Mouse (Mus musculus): ENCODE data around the gene Tbc1d10a.
A peak's percentile ranks its signal among the peaks of the same experiment; 100 is the strongest.

The Tbc1d10a gene

GRCm38 (mm10) chr11:4186486-4187317 lies at the start of gene Tbc1d10a:
TSS of gene Tbc1d10a (plus strand) at chr11:4186789.
- peak; percentile 97 for DNase-seq (ENCODE audit: low spot score)

- DNase-seq (ENCODE audit: low spot score) = no peak
Measured at GRCm38 (mm10) chr11:4138964-4139363, 47.6 kb upstream of the Tbc1d10a start.

- DNase-seq (ENCODE audit: low spot score) = no peak
Measured at GRCm38 (mm10) chr11:4141505-4141904, 45.1 kb upstream of the Tbc1d10a start.

DNA sequence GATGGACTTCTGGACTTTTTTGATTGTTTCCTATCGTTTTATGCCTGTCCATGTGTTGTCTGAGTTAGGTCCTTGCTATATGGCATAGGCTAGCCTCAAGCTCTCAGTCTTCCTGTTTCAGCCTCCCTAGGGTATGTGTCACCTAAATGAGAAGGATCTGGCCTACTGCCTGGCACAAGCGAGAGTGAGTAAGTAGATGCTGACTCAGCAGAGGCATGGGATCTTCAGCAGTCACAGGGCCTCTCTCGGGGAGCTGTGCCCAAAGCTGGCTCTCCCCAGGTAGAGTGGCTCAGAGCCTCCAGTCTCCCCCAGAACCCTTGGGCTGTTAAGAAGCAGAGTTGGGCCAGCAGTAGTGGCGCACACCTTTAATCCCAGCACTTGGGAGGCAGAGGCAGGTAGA lies 44.2 kb upstream of the Tbc1d10a start:
- DNase-seq (ENCODE audit: low spot score) = no peak

DNA sequence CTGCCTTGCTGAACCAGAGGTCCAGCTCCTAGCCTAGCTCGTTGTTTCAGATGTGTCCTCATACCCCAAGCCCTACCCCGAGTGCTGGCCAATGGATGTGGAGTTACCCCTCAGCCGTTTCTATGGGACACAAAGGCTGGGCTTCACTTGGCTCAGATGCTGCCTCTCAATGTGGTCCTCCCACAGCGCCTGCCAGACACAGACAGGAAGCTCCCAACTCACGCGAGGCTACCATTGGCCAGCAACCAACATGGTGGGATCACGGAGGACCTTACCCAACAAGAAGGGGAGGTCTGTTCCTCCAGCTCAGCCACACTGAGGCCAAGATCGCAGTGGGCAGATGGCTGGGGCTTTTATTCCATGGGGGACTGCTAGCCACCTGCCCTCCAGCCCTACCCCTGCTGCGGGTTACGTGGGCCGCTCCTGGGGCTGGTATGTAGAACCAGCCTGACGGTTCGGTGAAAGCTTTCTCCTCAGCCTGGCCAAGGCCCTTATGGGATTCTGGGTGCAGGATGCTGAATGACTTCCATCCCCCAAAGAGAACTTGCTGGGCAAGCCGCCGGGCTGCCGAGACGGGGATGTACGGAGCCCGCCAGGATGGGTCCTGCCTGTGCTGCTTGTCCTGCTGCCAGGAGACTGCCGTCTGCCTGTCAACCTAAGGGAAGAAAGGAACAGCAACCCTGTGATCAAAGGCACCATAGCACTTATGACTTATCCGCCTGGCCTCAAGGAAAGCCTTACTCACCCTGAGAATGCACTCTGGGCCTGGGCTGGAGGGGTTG lies 43.1 kb upstream of the Tbc1d10a start:
- DNase-seq (ENCODE audit: low spot score) = no peak

GRCm38 (mm10) chr11:4146381-4146780 lies 40.2 kb upstream of the Tbc1d10a start:
- no peak for DNase-seq (ENCODE audit: low spot score)

- no peak for DNase-seq (ENCODE audit: low spot score)
Measured at GRCm38 (mm10) chr11:4147098-4147497, 39.5 kb upstream of the Tbc1d10a start.

DNA sequence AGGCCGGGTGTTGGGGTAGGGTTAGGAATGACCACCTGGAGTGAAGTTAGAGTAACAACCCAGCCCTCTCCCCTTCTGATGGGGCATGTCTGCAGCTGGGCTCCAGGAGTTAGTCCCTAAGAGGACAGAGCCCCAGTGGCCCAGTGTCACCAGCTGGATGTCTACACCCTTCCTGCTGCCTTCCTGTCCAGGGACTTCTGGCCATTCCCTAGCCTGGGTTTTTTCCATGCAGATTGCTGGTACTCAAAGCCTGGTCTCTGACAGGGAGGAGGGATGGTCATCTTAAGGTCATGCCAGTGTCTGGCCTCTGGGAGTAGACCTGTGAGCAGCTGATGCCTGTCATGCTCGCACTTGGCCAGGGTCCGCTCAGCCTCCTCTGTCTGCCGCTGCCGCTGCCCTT lies 38.5 kb upstream of the Tbc1d10a start:
- no peak for DNase-seq (ENCODE audit: low spot score)

- DNase-seq (ENCODE audit: low spot score) = no peak
Measured at GRCm38 (mm10) chr11:4148536-4149156, 37.9 kb upstream of the Tbc1d10a start.

DNA sequence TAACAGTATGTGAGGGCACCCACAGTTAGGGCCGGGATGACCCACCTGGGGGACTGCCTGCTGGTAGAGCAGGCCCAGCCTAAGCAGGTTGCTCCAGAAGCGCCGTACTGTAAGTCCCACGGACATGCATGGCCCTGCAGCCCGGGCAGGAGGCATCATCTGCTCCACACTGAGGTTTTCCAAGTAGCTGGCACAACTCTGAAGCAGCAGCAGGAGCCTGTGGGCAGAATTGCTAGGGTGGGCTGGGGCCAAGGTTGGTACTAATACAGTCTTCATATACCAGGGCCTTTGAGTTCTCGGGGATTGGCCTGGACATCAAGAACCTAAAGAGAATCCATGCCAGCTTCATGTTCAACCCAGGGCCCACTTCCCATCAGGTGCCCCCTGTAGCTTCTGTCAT lies 36.7 kb upstream of the Tbc1d10a start:
- no peak for DNase-seq (ENCODE audit: low spot score)

- no peak for DNase-seq (ENCODE audit: low spot score)
Measured at GRCm38 (mm10) chr11:4153694-4154093, 32.9 kb upstream of the Tbc1d10a start.

DNA sequence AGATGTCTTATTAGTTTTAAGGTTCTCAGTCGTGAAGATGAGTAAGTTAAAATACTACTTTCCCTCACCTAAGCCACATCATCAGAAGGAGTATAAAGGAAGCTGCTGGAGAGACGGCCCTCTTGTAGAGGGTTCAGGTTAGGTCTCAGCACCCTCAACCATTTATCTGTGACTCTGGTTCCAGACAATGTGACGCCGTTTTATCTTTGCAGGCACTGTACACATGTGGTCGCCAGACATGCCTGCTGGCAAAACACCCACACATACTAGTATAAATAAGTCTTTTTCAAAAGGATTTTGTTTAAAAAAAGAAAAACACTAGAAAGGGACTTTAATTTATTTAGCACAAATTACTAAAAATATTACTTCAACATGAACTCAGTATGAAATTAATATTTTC lies 30.9 kb upstream of the Tbc1d10a start:
- no peak for DNase-seq (ENCODE audit: low spot score)

GRCm38 (mm10) chr11:4158676-4159075 lies 27.9 kb upstream of the Tbc1d10a start:
- DNase-seq (ENCODE audit: low spot score) = no peak

- DNase-seq (ENCODE audit: low spot score) = peak; percentile 96
Measured at GRCm38 (mm10) chr11:4159808-4160708, 26.5 kb upstream of the Tbc1d10a start, which contains the start of the genes Ccdc157 and Sf3a1. TSS of gene Ccdc157 (minus strand) at chr11:4160293. TSS of gene Sf3a1 (plus strand) at chr11:4160350.

DNA sequence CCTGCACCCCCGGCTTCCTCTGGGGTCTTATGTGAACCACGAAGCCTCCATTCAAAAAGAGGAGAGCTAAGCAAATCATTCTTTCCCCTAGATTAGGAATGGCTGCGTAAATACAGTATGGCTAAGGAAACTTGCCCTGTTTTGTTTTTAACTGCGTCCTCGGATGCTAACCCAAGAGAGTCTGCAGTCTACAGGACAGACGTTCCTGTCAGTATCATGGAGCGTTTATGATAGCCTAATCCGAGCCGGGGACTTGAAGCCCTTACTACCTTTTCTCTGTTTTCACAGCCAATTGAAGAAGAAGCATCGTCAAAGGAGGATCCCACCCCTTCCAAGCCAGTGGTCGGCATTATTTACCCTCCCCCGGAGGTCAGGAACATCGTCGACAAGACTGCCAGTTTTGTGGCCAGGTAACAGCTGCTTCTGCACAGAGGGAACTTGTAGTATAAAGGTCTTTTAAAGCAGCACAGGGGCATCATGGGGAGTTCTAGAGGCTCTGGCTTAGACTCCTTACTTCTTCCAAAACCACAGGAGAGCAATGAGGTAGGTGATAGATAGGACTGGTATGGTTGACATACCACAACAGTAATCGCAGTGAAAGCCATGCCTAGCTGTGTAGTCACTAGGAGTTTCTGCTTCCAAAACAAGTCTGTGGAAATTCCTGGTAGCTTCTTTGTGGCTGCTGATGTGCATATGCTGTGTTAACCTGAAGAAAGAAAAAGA lies 25.7 kb upstream of the Tbc1d10a start:
- DNase-seq (ENCODE audit: low spot score) = no peak

- DNase-seq (ENCODE audit: low spot score) = no peak
Measured at GRCm38 (mm10) chr11:4164701-4165100, 21.9 kb upstream of the Tbc1d10a start.

DNA sequence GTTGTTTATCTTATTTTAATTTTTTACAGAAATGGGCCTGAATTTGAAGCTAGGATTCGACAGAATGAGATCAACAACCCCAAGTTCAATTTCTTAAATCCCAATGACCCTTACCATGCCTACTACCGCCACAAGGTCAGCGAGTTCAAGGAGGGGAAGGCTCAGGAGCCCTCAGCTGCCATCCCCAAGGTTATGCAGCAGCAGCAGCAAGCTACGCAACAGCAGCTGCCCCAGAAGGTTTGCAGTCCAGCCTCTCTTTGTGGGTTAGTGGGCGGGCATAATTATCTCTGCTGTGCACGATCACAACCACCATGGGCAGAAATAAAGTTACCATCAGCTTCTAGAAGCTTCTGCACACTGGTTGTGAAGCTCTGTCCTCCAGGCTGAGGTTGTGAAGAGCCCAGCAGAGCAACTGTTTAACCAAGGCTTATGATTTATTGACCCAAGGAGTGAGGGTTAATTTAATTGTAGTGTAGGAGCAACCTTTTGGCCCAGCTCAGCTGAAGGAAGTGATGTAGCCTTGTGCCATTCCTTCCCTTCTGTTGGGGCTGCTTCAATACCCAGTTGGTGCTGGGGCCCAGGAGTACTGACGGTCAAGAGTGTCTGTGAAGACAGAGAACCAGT lies 20.0 kb upstream of the Tbc1d10a start:
- DNase-seq (ENCODE audit: low spot score) = no peak

DNA sequence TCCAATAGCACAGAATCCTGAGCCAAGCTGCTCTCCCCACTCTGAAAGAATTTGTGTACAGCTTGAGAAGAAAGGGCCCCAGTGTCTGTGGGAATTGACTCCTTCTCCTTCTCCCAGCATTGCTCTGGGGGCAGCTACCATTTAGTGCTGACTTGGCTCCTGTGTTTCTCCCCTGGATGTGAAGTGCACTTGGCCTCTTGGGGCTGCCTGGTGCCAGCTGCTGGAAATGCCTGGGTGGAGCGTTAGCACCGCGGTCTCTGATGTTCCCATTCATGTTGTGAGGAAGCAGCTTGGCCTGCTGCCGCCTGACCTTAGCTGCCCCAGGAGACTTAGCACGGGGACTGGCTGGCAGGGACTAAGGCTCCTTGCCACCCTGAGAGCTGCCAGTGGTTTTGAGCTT lies 12.0 kb upstream of the Tbc1d10a start:
- no peak for DNase-seq (ENCODE audit: low spot score)

DNA sequence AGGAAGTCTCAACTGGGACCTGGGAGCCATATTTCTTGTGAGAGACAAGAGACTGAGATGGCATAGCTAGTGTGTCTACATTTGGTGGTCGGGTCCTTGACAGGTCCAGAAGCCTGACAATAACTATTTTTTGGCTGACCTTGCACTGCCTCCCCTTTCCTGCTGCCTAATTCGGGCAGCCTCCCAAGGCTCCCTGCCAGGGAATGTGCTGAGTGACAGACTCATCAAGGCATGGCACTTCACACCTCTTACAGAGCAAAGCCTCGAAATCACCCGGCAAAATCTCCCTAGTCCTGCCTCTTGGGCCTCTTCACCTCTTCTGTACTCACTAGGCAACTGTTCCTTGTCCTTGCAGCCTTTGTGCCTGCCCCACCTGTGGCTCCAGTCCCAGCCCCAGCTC lies 8.9 kb upstream of the Tbc1d10a start:
- DNase-seq (ENCODE audit: low spot score) = no peak

DNA sequence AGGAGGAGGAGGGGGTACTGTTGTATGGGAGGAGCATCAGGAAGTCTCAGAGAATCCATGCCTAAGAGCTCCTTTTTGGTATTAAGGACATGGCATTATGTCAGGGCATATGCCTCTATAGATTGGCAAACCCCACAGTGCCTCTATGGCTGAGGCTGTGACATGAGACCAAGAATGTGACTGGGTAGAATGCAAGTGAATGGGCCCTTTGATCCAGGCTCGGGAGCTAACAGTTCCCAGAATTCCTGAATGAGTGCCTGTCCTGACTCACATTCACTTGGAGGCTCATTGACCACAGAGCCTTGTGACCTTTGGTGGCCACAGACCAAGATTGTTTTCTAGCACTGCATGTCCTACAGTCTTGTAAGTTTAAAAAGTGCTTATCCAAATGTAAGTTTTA lies 4.5 kb upstream of the Tbc1d10a start:
- no peak for DNase-seq (ENCODE audit: low spot score)

DNA sequence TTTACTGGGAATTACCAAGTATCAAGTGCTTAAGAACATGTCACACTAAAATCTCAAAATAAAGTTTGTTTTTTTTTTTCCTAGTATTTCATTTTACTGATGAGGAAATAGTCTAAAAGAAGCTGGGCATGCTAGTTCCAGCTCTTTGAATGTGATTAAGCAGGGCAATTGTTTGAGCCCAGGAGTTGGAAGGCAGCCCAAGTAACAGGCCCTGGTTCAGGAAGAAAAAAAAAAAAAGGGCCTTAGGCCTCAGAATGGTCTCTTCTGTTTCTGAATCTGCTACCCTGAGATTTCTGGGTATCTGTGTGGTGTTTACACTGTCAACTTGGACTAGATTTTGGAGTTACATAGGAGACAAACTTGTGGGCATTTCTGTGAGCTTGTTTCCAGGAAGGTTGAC lies 3.1 kb upstream of the Tbc1d10a start:
- no peak for DNase-seq (ENCODE audit: low spot score)
